Mouse (Mus musculus): Measurements from ENCODE around the gene Tent4a.

DNA sequence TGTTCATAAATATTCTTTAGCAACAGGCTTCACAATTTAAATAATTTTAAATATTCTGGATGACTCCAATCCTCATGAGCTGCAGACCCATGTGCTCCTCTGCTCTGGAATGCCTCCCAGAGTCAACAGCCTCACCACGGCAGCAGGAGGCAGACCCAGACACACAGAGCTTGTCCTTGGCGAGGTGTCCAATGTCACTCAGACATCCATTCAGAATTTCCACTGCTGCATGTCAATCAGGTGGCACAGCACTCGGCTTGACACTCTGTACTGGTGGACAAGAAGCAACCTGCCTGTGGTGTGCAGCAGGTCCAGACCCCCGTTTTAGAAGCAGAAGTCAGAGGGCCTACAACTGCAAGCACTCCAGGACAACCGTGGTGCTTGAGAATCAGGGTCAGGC, 36.1 kb downstream of the Tent4a start:
- no peak for TF ChIP-seq CTCF (IDR thresholded peaks at IDR 0.05)
- no peak for TF ChIP-seq POLR2A (IDR thresholded peaks at IDR 0.05; ENCODE audit: insufficient read depth, low read depth, low read length)
- no peak for TF ChIP-seq EP300 (IDR thresholded peaks at IDR 0.05; ENCODE audit: insufficient read depth, low read depth, low read length)

All from heart, adult 2 months (tissue).